In the genomic region with DNA sequence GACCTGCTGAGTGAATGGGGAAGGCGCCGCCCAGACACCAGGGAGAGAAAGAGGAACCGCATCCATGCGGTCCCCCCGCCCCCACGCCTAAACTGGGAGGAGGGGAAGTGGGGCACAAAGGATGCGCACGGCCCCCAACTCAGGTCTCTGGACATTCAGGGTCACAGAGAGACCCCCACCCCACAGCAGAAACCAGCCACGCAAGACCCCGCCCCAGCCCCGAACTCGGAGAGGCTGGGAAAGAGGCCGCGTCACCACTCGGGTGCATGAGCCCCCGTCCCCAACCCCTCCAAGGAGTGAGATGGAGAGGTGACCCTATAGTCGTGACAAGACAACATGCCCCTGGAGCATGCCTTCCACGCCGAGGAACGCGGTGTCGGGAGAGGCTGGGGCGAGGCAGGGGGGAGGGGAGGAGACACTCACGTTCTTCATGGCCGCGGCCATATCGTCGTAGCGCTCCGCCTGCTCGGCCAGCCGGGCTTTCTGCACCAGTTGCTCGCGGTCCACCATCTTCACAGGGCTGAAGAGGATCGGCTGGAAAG, we compare ENCODE assay signal across 8 mouse cellular contexts. TPM values are rescaled to one million over a fixed set of nuclear protein-coding genes. Genes with fewer than 3 reads are reported as not detected.
A peak's percentile ranks its signal among the peaks of the same experiment; 100 is the strongest.
DNase-seq lines count a peak whose midpoint lies in the region; ATAC-seq lines count a peak whose summit lies in the region.

No protein-coding gene starts in this region.

- H3K4me2 ChIP-seq in kidney, embryonic 15.5 days: peak overlapping the region; percentile 64
- H3K4me2 ChIP-seq in forebrain, embryonic 15.5 days (replicated peaks): peak overlapping the region; percentile 57
- H3K4me2 ChIP-seq in lung, embryonic 16.5 days (ENCODE audit: low read depth, low read length): peak overlapping the region; percentile 66

- H3K9ac ChIP-seq in kidney, embryonic 15.5 days: peak overlapping the region; percentile 93
- peak overlapping the region; percentile 91 for H3K9ac ChIP-seq in forebrain, embryonic 15.5 days (replicated peaks)
- peak overlapping the region; percentile 82 for H3K9ac ChIP-seq in lung, embryonic 16.5 days (ENCODE audit: low read length)

- H3K9me3 ChIP-seq in kidney, embryonic 15.5 days (replicated peaks): no peaks in the 10 kb centered on the region
- H3K9me3 ChIP-seq in forebrain, embryonic 15.5 days: no peaks in the 10 kb centered on the region
- H3K9me3 ChIP-seq in lung, embryonic 16.5 days (ENCODE audit: control insufficient read depth, low read length): no peaks in the 10 kb centered on the region

- no peak for DNase-seq in kidney, adult 18-20 months
- peak; percentile 74 for DNase-seq in cerebellum, adult 11 months
- DNase-seq in heart, postnatal 10 days: peak; percentile 68 to 73
- DNase-seq in layer of hippocampus, postnatal 14 days (ENCODE audit: low spot score in 2 of 2): peak; percentile 74 to 75
- DNase-seq in ovary, postnatal 36 days (ENCODE audit: low spot score): peak; percentile 62

- H3K27me3 ChIP-seq in kidney, embryonic 15.5 days: no peaks in the 10 kb centered on the region
- H3K27me3 ChIP-seq in forebrain, embryonic 15.5 days: no peaks in the 10 kb centered on the region
- no peaks in the 10 kb centered on the region for H3K27me3 ChIP-seq in lung, embryonic 16.5 days (ENCODE audit: control insufficient read depth, insufficient read depth, low read depth, low read length)

- peak; percentile 75 for ATAC-seq in kidney, embryonic 15.5 days (replicated peaks; ENCODE audit: low FRiP score)
- ATAC-seq in forebrain, embryonic 15.5 days (replicated peaks): peak; percentile 66
- ATAC-seq in lung, embryonic 16.5 days (ENCODE audit: low read depth): peak; percentile 62

- peak overlapping the region; percentile 97 for H3K4me3 ChIP-seq in kidney, embryonic 15.5 days (replicated peaks)
- H3K4me3 ChIP-seq in forebrain, embryonic 15.5 days: peak overlapping the region; percentile 89
- peak overlapping the region; percentile 72 for H3K4me3 ChIP-seq in lung, embryonic 16.5 days (ENCODE audit: low read length)

- H3K36me3 ChIP-seq in kidney, embryonic 15.5 days: peaks cover 36% of the 10 kb centered on the region
- peaks cover 29% of the 10 kb centered on the region for H3K36me3 ChIP-seq in forebrain, embryonic 15.5 days
- peaks cover 12% of the 10 kb centered on the region for H3K36me3 ChIP-seq in lung, embryonic 16.5 days (ENCODE audit: control insufficient read depth, insufficient read depth, low read length)

- peak overlapping the region; percentile 98 for H3K27ac ChIP-seq in kidney, embryonic 15.5 days
- peak overlapping the region; percentile 98 for H3K27ac ChIP-seq in forebrain, embryonic 15.5 days (replicated peaks)
- H3K27ac ChIP-seq in lung, embryonic 16.5 days (ENCODE audit: low read length): peak overlapping the region; percentile 97

- intact Hi-C loops in heart, postnatal 10 days (cut with DNase I): loop anchor here (2.0 kb wide), 1 partner anchor 23 kb away; no protein-coding TSS in a partner anchor

- WGBS in kidney, embryonic 15.5 days: under 1% methylated on average over 33 of the region's 35 CpGs
- WGBS in forebrain, embryonic 15.5 days: 0% methylated on average over 35 of the region's 35 CpGs
- 0% methylated on average over 35 of the region's 35 CpGs for WGBS in lung, embryonic 16.5 days

- peaks cover 23% of the 10 kb centered on the region for H3K4me1 ChIP-seq in kidney, embryonic 15.5 days
- H3K4me1 ChIP-seq in forebrain, embryonic 15.5 days: peaks cover 43% of the 10 kb centered on the region
- peaks cover 10% of the 10 kb centered on the region for H3K4me1 ChIP-seq in lung, embryonic 16.5 days (replicated peaks; ENCODE audit: control insufficient read depth, insufficient read depth, low read length)

RNA-seq across cellular contexts. Expression of a gene that starts 0.4 kb away (rescaled TPM):
- polyA plus RNA-seq in kidney, embryonic 15.5 days (2015; fragmentation: Nextera tagmentation; extraction: Ambion mirVana): 179 and 189 TPM in 2 replicates
- polyA plus RNA-seq in forebrain, embryonic 15.5 days (2015; fragmentation: Nextera tagmentation; extraction: Ambion mirVana): 664 and 720 TPM in 2 replicates
- total RNA-seq in heart, postnatal 10 days (2021): 100 to 1,000 TPM; 321 to 334 TPM
- 1,000 to 10,000 TPM; 1,522 to 1,558 TPM for total RNA-seq in layer of hippocampus, postnatal 14 days (2021)
- 150 and 155 TPM in 2 replicates for polyA plus RNA-seq in lung, embryonic 16.5 days (2015; fragmentation: Nextera tagmentation; extraction: Ambion mirVana)

RNA-seq across cellular contexts. Expression of a gene that starts 40.4 kb away (rescaled TPM):
- 9.6 and 10.1 TPM in 2 replicates for polyA plus RNA-seq in kidney, embryonic 15.5 days (2015; fragmentation: Nextera tagmentation; extraction: Ambion mirVana)
- polyA plus RNA-seq in forebrain, embryonic 15.5 days (2015; fragmentation: Nextera tagmentation; extraction: Ambion mirVana): 0.87 and 1.2 TPM in 2 replicates
- 1 to 10 TPM in 1 of 2 experiments, under 1 TPM in 1; 0.43 to 1.4 TPM for total RNA-seq in heart, postnatal 10 days (2021)
- 1 to 10 TPM; 1.7 to 2.0 TPM for total RNA-seq in layer of hippocampus, postnatal 14 days (2021)
- 3.0 and 3.2 TPM in 2 replicates for polyA plus RNA-seq in lung, embryonic 16.5 days (2015; fragmentation: Nextera tagmentation; extraction: Ambion mirVana)

RNA-seq across cellular contexts. Expression of a gene that starts 45.9 kb away (rescaled TPM):
- polyA plus RNA-seq in kidney, embryonic 15.5 days (2015; fragmentation: Nextera tagmentation; extraction: Ambion mirVana): 0.30 TPM in 1 of 2 replicates, not detected in the other
- polyA plus RNA-seq in forebrain, embryonic 15.5 days (2015; fragmentation: Nextera tagmentation; extraction: Ambion mirVana): not detected in 2 replicates
- total RNA-seq in heart, postnatal 10 days (2021): not detected
- total RNA-seq in layer of hippocampus, postnatal 14 days (2021): not detected
- 0.16 and 0.19 TPM in 2 replicates for polyA plus RNA-seq in lung, embryonic 16.5 days (2015; fragmentation: Nextera tagmentation; extraction: Ambion mirVana)

RNA-seq across cellular contexts. Expression of a gene that starts 46.3 kb away (rescaled TPM):
- polyA plus RNA-seq in kidney, embryonic 15.5 days (2015; fragmentation: Nextera tagmentation; extraction: Ambion mirVana): 70.0 and 72.9 TPM in 2 replicates
- polyA plus RNA-seq in forebrain, embryonic 15.5 days (2015; fragmentation: Nextera tagmentation; extraction: Ambion mirVana): 6.2 and 6.5 TPM in 2 replicates
- total RNA-seq in heart, postnatal 10 days (2021): 100 to 1,000 TPM; 304 to 329 TPM
- total RNA-seq in layer of hippocampus, postnatal 14 days (2021): 10 to 100 TPM in 1 of 2 experiments, 1 to 10 TPM in 1; 7.1 to 10.5 TPM
- 126 and 127 TPM in 2 replicates for polyA plus RNA-seq in lung, embryonic 16.5 days (2015; fragmentation: Nextera tagmentation; extraction: Ambion mirVana)
